Mouse (Mus musculus) C2C12 (cell line): ENCODE data around the gene Cbarp. TPM values are rescaled to one million over a fixed set of nuclear protein-coding genes. Genes with fewer than 3 reads are reported as not detected.

Source experiments
- H3K27me3 ChIP-seq: one replicate; pipeline ENCODE4 v1.6.1; 2011; ENCODE audit not compliant: control insufficient read depth, insufficient read depth, insufficient read length
- H3K36me3 ChIP-seq: one replicate; pipeline ENCODE4 v1.6.1; 2011; ENCODE audit not compliant: control insufficient read depth, insufficient read depth
- H3K4me3 ChIP-seq: one replicate; pipeline ENCODE4 v1.5.1; 2011; ENCODE audit warnings: mild to moderate bottlenecking, control low read depth; ENCODE audit not compliant: poor library complexity, insufficient read depth, severe bottlenecking
- H3K79me2 ChIP-seq: one replicate; pipeline ENCODE4 v1.6.1; 2011; ENCODE audit not compliant: control insufficient read depth, insufficient read depth
- H3K79me3 ChIP-seq: one replicate; pipeline ENCODE4 v1.6.1; 2011; ENCODE audit warnings: low read depth, control low read depth
- H3ac ChIP-seq: one replicate; pipeline ENCODE3; 2011; ENCODE audit warnings: low read depth; ENCODE audit not compliant: control insufficient read depth, insufficient read length
- CEBPB ChIP-seq: IDR thresholded peaks from one replicate; pipeline ENCODE4 v1.6.1; 2011; ENCODE audit warnings: low read depth, mild to moderate bottlenecking, control low read depth, moderate library complexity
- CTCF ChIP-seq: IDR thresholded peaks from one replicate; pipeline ENCODE4 v1.5.1; 2011; ENCODE audit not compliant: control insufficient read depth, insufficient read depth, insufficient read length
- FOSL1 ChIP-seq: IDR thresholded peaks from one replicate; pipeline ENCODE4 v1.8.0; 2011; ENCODE audit warnings: mild to moderate bottlenecking, low read length; ENCODE audit not compliant: poor library complexity, insufficient read depth, severe bottlenecking
- MAX ChIP-seq: IDR thresholded peaks from one replicate; pipeline ENCODE4 v1.6.1; 2011; ENCODE audit warnings: mild to moderate bottlenecking, control low read depth
- MYOD1 ChIP-seq: IDR thresholded peaks from one replicate; pipeline ENCODE4 v1.6.1; 2011; ENCODE audit warnings: low read depth; ENCODE audit not compliant: control insufficient read depth, insufficient read length
- MYOG ChIP-seq: IDR thresholded peaks from one replicate; pipeline ENCODE4 v1.6.1; 2011; ENCODE audit not compliant: control insufficient read depth, insufficient read length; ENCODE audit errors: extremely low read depth
- USF1 ChIP-seq: IDR thresholded peaks from one replicate; pipeline ENCODE4 v1.6.1; 2011; ENCODE audit warnings: low read depth, mild to moderate bottlenecking, control low read depth, moderate library complexity
- polyA plus RNA-seq: library from polyadenylated mRNA; unstranded; fragments of >200 nt; fragmentation: generic; extraction: Trizol; gene quantifications from one replicate; pipeline ENCODE4 v1.2.1, GENCODE M21; 2012; ENCODE audit warnings: missing spikeins

The Cbarp gene
- polyA plus RNA-seq, 1 experiment: 12.1 TPM

DNA sequence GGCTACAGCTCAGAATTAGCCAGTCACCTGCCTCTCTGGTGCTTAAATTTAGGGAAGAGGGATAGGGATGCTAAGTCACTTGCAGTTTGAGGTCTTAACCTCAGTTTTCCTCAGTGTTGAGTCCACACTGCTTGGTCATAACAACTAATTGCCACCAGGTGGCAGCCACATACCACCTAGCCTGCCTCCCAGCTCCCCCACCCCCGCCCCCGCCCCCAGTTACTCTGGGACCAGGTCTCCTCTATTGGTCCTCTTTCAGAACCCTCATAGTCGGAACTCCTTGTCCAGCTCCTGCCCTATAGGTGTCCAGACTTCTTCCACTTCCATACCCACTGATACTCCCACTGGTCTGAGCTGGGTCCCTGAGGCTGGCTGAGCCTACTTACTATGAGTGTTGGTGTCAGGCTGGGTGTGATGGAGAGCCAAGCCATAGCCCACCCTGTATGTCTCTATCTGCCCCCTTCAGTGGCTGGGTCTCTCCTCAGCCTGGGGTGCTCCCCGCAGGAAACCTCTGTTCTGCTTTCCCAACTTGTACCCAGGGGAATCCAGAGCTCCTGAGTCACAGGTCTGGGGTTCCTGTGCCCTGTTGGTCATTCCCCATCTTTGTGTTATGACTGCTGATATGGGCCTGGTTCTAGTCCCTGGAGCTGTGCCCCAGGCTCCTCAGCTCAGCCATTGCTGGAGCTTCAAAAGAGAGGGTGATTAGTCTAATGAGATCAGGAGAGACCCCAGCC, 35.1 kb upstream of the Cbarp start:
- peaks cover 2% of the 10 kb centered on the region for H3K79me2 ChIP-seq
- TF ChIP-seq MAX (no peak), CTCF (peak; percentile 20)
- no peaks in the 10 kb centered on the region for H3K79me3 ChIP-seq
- H3K4me3 ChIP-seq: no peak overlapping the region
- H3K36me3 ChIP-seq: peaks cover 17% of the 10 kb centered on the region
- H3ac ChIP-seq: peak overlapping the region; percentile 31
- H3K27me3 ChIP-seq: no peaks in the 10 kb centered on the region

GRCm38 (mm10) chr10:80174705-80175104, 34.1 kb upstream of the Cbarp start:
- Histone ChIP-seq H3K79me3 (peaks cover 4% of the 10 kb centered on the region), H3K27me3 (no peaks in the 10 kb centered on the region)
- TF ChIP-seq MAX: no peak
- TF ChIP-seq MYOD1: no peak
- peak; percentile 49 for TF ChIP-seq CTCF

GRCm38 (mm10) chr10:80173955-80174640, 33.5 kb upstream of the Cbarp start:
- no peak overlapping the region for H3K4me3 ChIP-seq

More at GRCm38 (mm10) chr10:80174705-80175104, 34.1 kb upstream of the Cbarp start:
- H3K4me3 ChIP-seq: no peak overlapping the region
- H3K36me3 ChIP-seq: peaks cover 26% of the 10 kb centered on the region
- no peak overlapping the region for H3ac ChIP-seq
- peaks cover 12% of the 10 kb centered on the region for H3K79me2 ChIP-seq

GRCm38 (mm10) chr10:80173358-80173757, 32.7 kb upstream of the Cbarp start:
- TF ChIP-seq CEBPB (peak; percentile 40), MAX (no peak)
- Histone ChIP-seq H3K36me3 (peaks cover 31% of the 10 kb centered on the region), H3K4me3 (peak overlapping the region; percentile 41), H3ac (peak overlapping the region; percentile 60), H3K79me3 (peaks cover 13% of the 10 kb centered on the region), H3K27me3 (no peaks in the 10 kb centered on the region), H3K79me2 (peaks cover 25% of the 10 kb centered on the region)

More at GRCm38 (mm10) chr10:80173955-80174640, 33.5 kb upstream of the Cbarp start:
- no peaks in the 10 kb centered on the region for H3K27me3 ChIP-seq
- peaks cover 31% of the 10 kb centered on the region for H3K36me3 ChIP-seq
- H3ac ChIP-seq: no peak overlapping the region
- TF ChIP-seq CEBPB (no peak), CTCF (no peak), USF1 (no peak), MAX (no peak), MYOD1 (no peak), FOSL1 (no peak), MYOG (no peak)
- peaks cover 9% of the 10 kb centered on the region for H3K79me3 ChIP-seq
- H3K79me2 ChIP-seq: peaks cover 18% of the 10 kb centered on the region

GRCm38 (mm10) chr10:80172527-80173292, 32.1 kb upstream of the Cbarp start, which contains the start of gene 1600002K03Rik:
TSS of gene 1600002K03Rik (plus strand) at chr10:80172944.
- Histone ChIP-seq H3ac (peak within 1 kb of the TSS; percentile 93), H3K79me2 (peaks cover 25% of the 10 kb centered on the region), H3K27me3 (no peaks in the 10 kb centered on the region), H3K79me3 (peaks cover 13% of the 10 kb centered on the region), H3K36me3 (peaks cover 31% of the 10 kb centered on the region), H3K4me3 (peak within 1 kb of the TSS; percentile 41)
- TF ChIP-seq MYOG (no peak), CEBPB (peak; percentile 40), USF1 (peak; percentile 94), MYOD1 (no peak), FOSL1 (no peak), MAX (peak; percentile 44), CTCF (no peak)
